22 mouse cellular contexts compared by ENCODE assay signal in the genomic region with DNA sequence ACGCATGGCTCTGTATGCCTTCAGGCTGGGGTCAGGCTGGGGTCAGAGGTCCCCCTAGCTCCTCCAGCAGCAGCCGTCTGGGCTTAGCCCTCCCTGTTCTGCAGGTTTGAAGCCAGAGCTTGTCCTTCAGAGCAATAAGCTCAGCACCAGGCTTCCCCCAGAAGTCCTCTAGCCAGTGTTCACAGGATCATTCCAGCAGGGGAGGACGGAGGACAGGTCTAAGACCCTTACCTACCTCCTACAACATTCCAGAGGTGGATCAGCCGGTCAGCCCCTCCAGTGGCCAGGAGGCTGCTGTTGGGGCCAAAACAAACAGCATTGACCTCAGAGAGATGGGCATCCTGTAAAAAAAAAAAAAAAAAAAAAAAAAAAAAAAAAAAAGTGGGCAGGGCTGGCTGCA. TPM values are rescaled to one million over a fixed set of nuclear protein-coding genes. Genes with fewer than 3 reads are reported as not detected.
DNase-seq lines count a peak whose midpoint lies in the region; ATAC-seq and TF ChIP-seq lines count a peak whose summit lies in the region.
"Had no signal": no experiment of that assay in that cellular context is flagged by ENCODE, and none has a peak within 500 bp of the region (broad histone marks: within the 10 kb centered on the region; RNA-seq: fewer than 3 reads in every experiment).

No protein-coding gene starts in this region.

- no peak overlapping the region for H3K4me3 ChIP-seq in forebrain, embryonic 12.5 days (replicated peaks)
- H3K4me3 ChIP-seq in forebrain, embryonic 15.5 days = no peak overlapping the region
- H3K4me3 ChIP-seq in heart, embryonic 10.5 days = no peak overlapping the region
- no peak overlapping the region for H3K4me3 ChIP-seq in lung, embryonic 16.5 days (ENCODE audit: low read length)
- no peak overlapping the region for H3K4me3 ChIP-seq in CH12.LX (replicated peaks in 1 of 3; ENCODE audit: low read depth in 2 of 3, low read length in 2 of 3, poor library complexity in 1 of 3)
- no peak overlapping the region for H3K4me3 ChIP-seq in kidney, embryonic 15.5 days (replicated peaks)
- H3K4me3 ChIP-seq: embryonic facial prominence, embryonic 10.5 days; embryonic facial prominence, embryonic 12.5 days had no signal

- dilution Hi-C loops in CH12.LX (cut with MboI; ENCODE audit: extremely low pct_ligation_motif_present, extremely low pct_unique_long_range_greater_than_20kb, low sequenced_read_pairs) = no loop called here

- no peak for TF ChIP-seq POLR2A in CH12.LX (IDR thresholded peaks at IDR 0.05; ENCODE audit: low read depth, low read length)

- no peak for TF ChIP-seq CTCF in CH12.LX (conservative IDR thresholded peaks at IDR 0.05 in 1 of 2, IDR thresholded peaks at IDR 0.05 in 1 of 2; ENCODE audit: low read depth in 2 of 2, low read length in 2 of 2)

- peak; percentile 61 for DNase-seq in heart, embryonic 10.5 days (ENCODE audit: low spot score)
- DNase-seq in heart, postnatal 10 days = no peak
- no peak for DNase-seq in lung, postnatal 25 days (ENCODE audit: low spot score)
- no peak for DNase-seq in CH12.LX (ENCODE audit: extremely low read depth)
- DNase-seq: adrenal gland, adult 8-10 months; adrenal gland, postnatal 14 days; adrenal gland, postnatal 36 days; cerebellum, adult 18-20 months; cerebellum, adult 8-10 months; cerebellum, postnatal 10 days; cerebellum, postnatal 25 days; forebrain, postnatal 0 days had no signal

- no peak for TF ChIP-seq EP300 in CH12.LX (IDR thresholded peaks at IDR 0.05; ENCODE audit: low read length)

- in situ Hi-C loops in CH12.LX (cut with MboI; ENCODE audit: low pct_ligation_motif_present, low pct_unique_long_range_greater_than_20kb, low sequenced_read_pairs) = no loop called here

- peaks cover 11% of the 10 kb centered on the region; the same call in 1 of the 2 replicates for H3K36me3 ChIP-seq in forebrain, embryonic 12.5 days (replicated peaks)
- peaks cover 12% of the 10 kb centered on the region for H3K36me3 ChIP-seq in forebrain, embryonic 15.5 days
- peaks cover 44% of the 10 kb centered on the region for H3K36me3 ChIP-seq in heart, embryonic 10.5 days
- H3K36me3 ChIP-seq in lung, embryonic 16.5 days (ENCODE audit: control insufficient read depth, insufficient read depth, low read length) = peaks cover 4% of the 10 kb centered on the region; the same call in 1 of the 2 replicates
- peaks cover 63 to 91% of the 10 kb centered on the region in 2 experiments for H3K36me3 ChIP-seq in CH12.LX (replicated peaks in 1 of 2; ENCODE audit: control insufficient read depth in 1 of 2, insufficient read depth in 1 of 2, low read length in 1 of 2)
- peaks cover 24% of the 10 kb centered on the region for H3K36me3 ChIP-seq in kidney, embryonic 15.5 days

- H3K9me3 ChIP-seq in forebrain, embryonic 12.5 days = no peaks in the 10 kb centered on the region
- H3K9me3 ChIP-seq in forebrain, embryonic 15.5 days = no peaks in the 10 kb centered on the region
- no peaks in the 10 kb centered on the region for H3K9me3 ChIP-seq in heart, embryonic 10.5 days
- H3K9me3 ChIP-seq in lung, embryonic 16.5 days (ENCODE audit: control insufficient read depth, low read length) = no peaks in the 10 kb centered on the region
- H3K9me3 ChIP-seq in CH12.LX (replicated peaks; ENCODE audit: low read length) = no peaks in the 10 kb centered on the region
- H3K9me3 ChIP-seq in kidney, embryonic 15.5 days (replicated peaks) = no peaks in the 10 kb centered on the region
- H3K9me3 ChIP-seq: embryonic facial prominence, embryonic 10.5 days; embryonic facial prominence, embryonic 12.5 days; G1E had no signal

- H3K4me1 ChIP-seq in forebrain, embryonic 12.5 days = peaks cover 11% of the 10 kb centered on the region
- H3K4me1 ChIP-seq in forebrain, embryonic 15.5 days = peaks cover 11% of the 10 kb centered on the region
- H3K4me1 ChIP-seq in heart, embryonic 10.5 days = peaks cover 25% of the 10 kb centered on the region
- peaks cover 7% of the 10 kb centered on the region for H3K4me1 ChIP-seq in lung, embryonic 16.5 days (replicated peaks; ENCODE audit: control insufficient read depth, insufficient read depth, low read length)
- peaks cover 11 to 76% of the 10 kb centered on the region in 2 experiments for H3K4me1 ChIP-seq in CH12.LX (ENCODE audit: control insufficient read depth in 1 of 2, insufficient read depth in 2 of 2)
- peaks cover 11% of the 10 kb centered on the region for H3K4me1 ChIP-seq in kidney, embryonic 15.5 days

- 75% methylated on average over 4 of the region's 4 CpGs for WGBS in forebrain, embryonic 12.5 days
- 74% methylated on average over 4 of the region's 4 CpGs for WGBS in forebrain, embryonic 15.5 days
- WGBS in heart, embryonic 10.5 days = 48% methylated on average over 4 of the region's 4 CpGs
- 47% methylated on average over 4 of the region's 4 CpGs for WGBS in lung, embryonic 16.5 days
- 42% methylated on average over 4 of the region's 4 CpGs for WGBS in kidney, embryonic 15.5 days

- ATAC-seq in forebrain, embryonic 12.5 days (ENCODE audit: low FRiP score) = no peak
- no peak for ATAC-seq in forebrain, embryonic 15.5 days (replicated peaks)
- no peak for ATAC-seq in lung, embryonic 16.5 days (ENCODE audit: low read depth)
- ATAC-seq in kidney, embryonic 15.5 days (replicated peaks; ENCODE audit: low FRiP score) = no peak
- ATAC-seq: activated CD4-positive, CD25-positive, alpha-beta regulatory T cell, adult 4 months; forebrain, embryonic 14.5 days; forebrain, postnatal 0 days; Patski had no signal

- intact Hi-C loops in heart, postnatal 10 days (cut with DNase I) = no loop called here

- no peak for TF ChIP-seq RAD21 in CH12.LX (IDR thresholded peaks at IDR 0.05; ENCODE audit: low read depth, low read length)

- no peak overlapping the region for H3K4me2 ChIP-seq in forebrain, embryonic 12.5 days
- no peak overlapping the region for H3K4me2 ChIP-seq in forebrain, embryonic 15.5 days (replicated peaks)
- no peak overlapping the region for H3K4me2 ChIP-seq in lung, embryonic 16.5 days (ENCODE audit: low read depth, low read length)
- 0 out of 2 replicates have a peak overlapping the region, but pooled peaks have one; percentile 14 for H3K4me2 ChIP-seq in CH12.LX (ENCODE audit: insufficient read depth, low read depth, poor library complexity, severe bottlenecking)
- no peak overlapping the region for H3K4me2 ChIP-seq in kidney, embryonic 15.5 days
- H3K4me2 ChIP-seq: embryonic facial prominence, embryonic 12.5 days had no signal

- H3K79me2 ChIP-seq in CH12.LX (replicated peaks; ENCODE audit: control insufficient read depth, extremely low read depth, insufficient read depth, poor library complexity, severe bottlenecking) = no peaks in the 10 kb centered on the region

- peaks cover 18% of the 10 kb centered on the region for H3K27me3 ChIP-seq in forebrain, embryonic 12.5 days
- H3K27me3 ChIP-seq in forebrain, embryonic 15.5 days = peaks cover 7% of the 10 kb centered on the region; the same call in 1 of the 2 replicates
- H3K27me3 ChIP-seq in heart, embryonic 10.5 days (ENCODE audit: insufficient read depth, poor library complexity, severe bottlenecking) = peaks cover 33% of the 10 kb centered on the region
- 0 out of 2 replicates have a peak, but pooled peaks cover 4% of the 10 kb centered on the region for H3K27me3 ChIP-seq in lung, embryonic 16.5 days (ENCODE audit: control insufficient read depth, insufficient read depth, low read depth, low read length)
- no peaks in the 10 kb centered on the region for H3K27me3 ChIP-seq in CH12.LX (replicated peaks)
- peaks cover 11% of the 10 kb centered on the region for H3K27me3 ChIP-seq in kidney, embryonic 15.5 days
- H3K27me3 ChIP-seq: Patski had no signal

- no peak overlapping the region for H3K9ac ChIP-seq in forebrain, embryonic 12.5 days
- H3K9ac ChIP-seq in forebrain, embryonic 15.5 days (replicated peaks) = no peak overlapping the region
- no peak overlapping the region for H3K9ac ChIP-seq in lung, embryonic 16.5 days (ENCODE audit: low read length)
- H3K9ac ChIP-seq in CH12.LX (ENCODE audit: insufficient read depth, low read depth) = no peak overlapping the region
- H3K9ac ChIP-seq in kidney, embryonic 15.5 days = no peak overlapping the region
- H3K9ac ChIP-seq: embryonic facial prominence, embryonic 12.5 days; forebrain, postnatal 0 days had no signal

- H3K27ac ChIP-seq in forebrain, embryonic 12.5 days = 0 out of 2 replicates have a peak overlapping the region, but pooled peaks have one; percentile 5
- H3K27ac ChIP-seq in forebrain, embryonic 15.5 days (replicated peaks) = no peak overlapping the region
- H3K27ac ChIP-seq in heart, embryonic 10.5 days = no peak overlapping the region
- H3K27ac ChIP-seq in lung, embryonic 16.5 days (ENCODE audit: low read length) = peak overlapping the region; percentile 34; the same call in 1 of the 2 replicates
- H3K27ac ChIP-seq in CH12.LX (ENCODE audit: insufficient read depth, low read depth) = peak overlapping the region; percentile 57
- no peak overlapping the region for H3K27ac ChIP-seq in kidney, embryonic 15.5 days
- H3K27ac ChIP-seq: embryonic facial prominence, embryonic 10.5 days; embryonic facial prominence, embryonic 12.5 days had no signal

RNA-seq across cellular contexts. Expression of a gene that starts 8.9 kb away (rescaled TPM):
- polyA plus RNA-seq in forebrain, embryonic 12.5 days (2016; fragmentation: Nextera tagmentation; extraction: Ambion mirVana) = 18.8 and 21.8 TPM in 2 replicates
- 23.4 and 23.7 TPM in 2 replicates for polyA plus RNA-seq in forebrain, embryonic 15.5 days (2015; fragmentation: Nextera tagmentation; extraction: Ambion mirVana)
- polyA plus RNA-seq in heart, embryonic 10.5 days (2016; fragmentation: Nextera tagmentation; extraction: Ambion mirVana) = 19.2 and 22.1 TPM in 2 replicates
- total RNA-seq in heart, postnatal 10 days (2021) = 10 to 100 TPM; 11.4 to 13.7 TPM
- polyA plus RNA-seq in lung, embryonic 16.5 days (2015; fragmentation: Nextera tagmentation; extraction: Ambion mirVana) = 19.6 and 22.6 TPM in 2 replicates
- total RNA-seq in CH12.LX (2012; rRNA removed) = 28.6 and 43.8 TPM in 2 replicates
- total RNA-seq in CH12.LX (2014; rRNA removed) = 15.4 and 19.3 TPM in 2 replicates
- polyA plus RNA-seq in CH12.LX (2012; ENCODE audit: insufficient read length, low read depth) = 12.7 and 14.9 TPM in 2 replicates
- 17.4 and 18.5 TPM in 2 replicates for polyA plus RNA-seq in kidney, embryonic 15.5 days (2015; fragmentation: Nextera tagmentation; extraction: Ambion mirVana)

RNA-seq across cellular contexts. Expression of a gene that starts 23.7 kb away (rescaled TPM):
- 5.8 and 6.2 TPM in 2 replicates for polyA plus RNA-seq in forebrain, embryonic 12.5 days (2016; fragmentation: Nextera tagmentation; extraction: Ambion mirVana)
- 5.8 and 8.0 TPM in 2 replicates for polyA plus RNA-seq in forebrain, embryonic 15.5 days (2015; fragmentation: Nextera tagmentation; extraction: Ambion mirVana)
- 24.7 and 62.7 TPM in 2 replicates for polyA plus RNA-seq in heart, embryonic 10.5 days (2016; fragmentation: Nextera tagmentation; extraction: Ambion mirVana)
- total RNA-seq in heart, postnatal 10 days (2021) = 10 to 100 TPM; 22.1 to 32.3 TPM
- polyA plus RNA-seq in lung, embryonic 16.5 days (2015; fragmentation: Nextera tagmentation; extraction: Ambion mirVana) = 43.0 and 46.5 TPM in 2 replicates
- 7.8 and 12.7 TPM in 2 replicates for total RNA-seq in CH12.LX (2012; rRNA removed)
- 1.4 and 2.4 TPM in 2 replicates for total RNA-seq in CH12.LX (2014; rRNA removed)
- polyA plus RNA-seq in CH12.LX (2012; ENCODE audit: insufficient read length, low read depth) = 6.7 and 7.9 TPM in 2 replicates
- 55.4 and 58.5 TPM in 2 replicates for polyA plus RNA-seq in kidney, embryonic 15.5 days (2015; fragmentation: Nextera tagmentation; extraction: Ambion mirVana)
- total RNA-seq: G1E had no signal

RNA-seq across cellular contexts. Expression of a gene that starts 54.7 kb away (rescaled TPM):
- 11.9 and 13.4 TPM in 2 replicates for polyA plus RNA-seq in forebrain, embryonic 12.5 days (2016; fragmentation: Nextera tagmentation; extraction: Ambion mirVana)
- 6.0 and 7.0 TPM in 2 replicates for polyA plus RNA-seq in forebrain, embryonic 15.5 days (2015; fragmentation: Nextera tagmentation; extraction: Ambion mirVana)
- polyA plus RNA-seq in heart, embryonic 10.5 days (2016; fragmentation: Nextera tagmentation; extraction: Ambion mirVana) = 15.9 and 24.6 TPM in 2 replicates
- total RNA-seq in heart, postnatal 10 days (2021) = 10 to 100 TPM; 49.4 to 50.7 TPM
- 115 and 118 TPM in 2 replicates for polyA plus RNA-seq in lung, embryonic 16.5 days (2015; fragmentation: Nextera tagmentation; extraction: Ambion mirVana)
- total RNA-seq in CH12.LX (2012; rRNA removed) (31.9 and 38.5 TPM in 2 replicates), CH12.LX (2014; rRNA removed) (17.8 and 21.2 TPM in 2 replicates)
- 46.1 and 60.0 TPM in 2 replicates for polyA plus RNA-seq in CH12.LX (2012; ENCODE audit: insufficient read length, low read depth)
- polyA plus RNA-seq in kidney, embryonic 15.5 days (2015; fragmentation: Nextera tagmentation; extraction: Ambion mirVana) = 78.9 and 97.1 TPM in 2 replicates

Comparison
In these comparisons a context has a peak if more than half of its experiments do, and no peak if none do; other contexts are left out.
1. H3K27ac ChIP-seq: peak in forebrain, embryonic 12.5 days (single experiment), lung, embryonic 16.5 days (single experiment) and CH12.LX (single experiment); none in forebrain, embryonic 15.5 days (single experiment), heart, embryonic 10.5 days (single experiment) and kidney, embryonic 15.5 days (single experiment).